Mouse (Mus musculus): ENCODE results near the gene Mctp1.

DNA sequence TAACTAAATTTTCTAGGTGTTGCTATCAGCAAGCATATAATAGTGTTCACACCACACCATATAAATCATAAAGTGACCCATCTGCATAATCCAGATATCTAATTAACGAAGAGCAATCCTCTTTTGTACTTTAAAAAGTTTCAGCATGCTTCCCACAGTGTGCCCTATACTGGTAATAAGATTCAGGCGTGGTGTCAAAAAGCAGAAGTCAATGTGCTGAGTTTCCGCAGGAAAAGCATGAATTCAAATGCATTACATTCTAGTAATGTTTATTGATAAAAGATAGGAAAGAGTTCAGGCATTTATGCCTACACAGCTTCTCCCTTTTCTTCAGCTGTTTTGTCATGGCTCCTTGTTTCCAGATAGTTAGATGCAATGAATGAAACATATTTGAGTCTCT lies 544.8 kb downstream of the Mctp1 start:
- TF ChIP-seq GATA1 (IDR thresholded peaks at IDR 0.05; ENCODE audit: borderline replicate concordance, low read length), result no peak
- TF ChIP-seq FLI1 (IDR thresholded peaks at IDR 0.05; ENCODE audit: low read length), result no peak
